Mouse (Mus musculus) left cerebral cortex, adult 8-10 months (tissue): ENCODE results near the gene Pfdn4. TPM values are rescaled to one million over a fixed set of nuclear protein-coding genes. Genes with fewer than 3 reads are reported as not detected.
"Not testable (repeated sequence)": the region's sequence is repeated elsewhere in the genome, so short reads cannot be mapped to it uniquely, and the experiment has no call there.

ENCODE experiments used
- DNase-seq, 2 experiments: peaks; one replicate each; pipeline ENCODE4 v3.0.0; 2022; ENCODE audit warnings: low spot score in 2 of 2
- total RNA-seq, 4 experiments: library from RNA; stranded (reverse); gene quantifications; 2 replicates each; pipeline ENCODE4 v1.2.4; 2022

Pfdn4 gene
- total RNA-seq, result 10 to 100 TPM; 21.4 to 32.9 (median 29.2) TPM

- no peak for DNase-seq
Observed at GRCm38 (mm10) chr2:170496154-170496930, at the start of gene Pfdn4. Gene Pfdn4, plus strand, starts transcription at chr2:170496428.

- DNase-seq, result no peak
Observed at GRCm38 (mm10) chr2:170446843-170447383, 49.3 kb upstream of the Pfdn4 start.

GRCm38 (mm10) chr2:170447651-170448050 is 48.6 kb upstream of the Pfdn4 start:
- peak in 1 of 2 experiments; percentile 33 for DNase-seq

- DNase-seq, result peak in 1 of 2 experiments; percentile 74
Observed at GRCm38 (mm10) chr2:170450933-170451332, 45.3 kb upstream of the Pfdn4 start.

- DNase-seq, result not testable (repeated sequence)
Observed at GRCm38 (mm10) chr2:170453809-170454208, 42.4 kb upstream of the Pfdn4 start.

GRCm38 (mm10) chr2:170459183-170459582 is 37.0 kb upstream of the Pfdn4 start:
- no peak for DNase-seq

- DNase-seq, result no peak
Observed at GRCm38 (mm10) chr2:170459805-170460204, 36.4 kb upstream of the Pfdn4 start.

GRCm38 (mm10) chr2:170461652-170462051 is 34.6 kb upstream of the Pfdn4 start:
- no peak for DNase-seq

GRCm38 (mm10) chr2:170464817-170465216 is 31.4 kb upstream of the Pfdn4 start:
- DNase-seq, result no peak

- DNase-seq, result no peak
Observed at GRCm38 (mm10) chr2:170468009-170468408, 28.2 kb upstream of the Pfdn4 start.

- DNase-seq, result peak; percentile 10 to 28
Observed at GRCm38 (mm10) chr2:170469616-170470308, 26.5 kb upstream of the Pfdn4 start.

GRCm38 (mm10) chr2:170470591-170470990 is 25.6 kb upstream of the Pfdn4 start:
- no peak for DNase-seq

GRCm38 (mm10) chr2:170474125-170474524 is 22.1 kb upstream of the Pfdn4 start:
- no peak for DNase-seq

- no peak for DNase-seq
Observed at GRCm38 (mm10) chr2:170475164-170475563, 21.1 kb upstream of the Pfdn4 start.

GRCm38 (mm10) chr2:170476215-170476614 is 20.0 kb upstream of the Pfdn4 start:
- DNase-seq, result no peak

- DNase-seq, result no peak
Observed at GRCm38 (mm10) chr2:170476643-170477042, 19.6 kb upstream of the Pfdn4 start.

- DNase-seq, result no peak
Observed at GRCm38 (mm10) chr2:170482019-170482540, 14.1 kb upstream of the Pfdn4 start.

GRCm38 (mm10) chr2:170483914-170484313 is 12.3 kb upstream of the Pfdn4 start:
- no peak for DNase-seq

GRCm38 (mm10) chr2:170487202-170487601 is 9.0 kb upstream of the Pfdn4 start:
- DNase-seq, result no peak

GRCm38 (mm10) chr2:170487890-170488502 is 8.2 kb upstream of the Pfdn4 start:
- DNase-seq, result no peak
